Mouse (Mus musculus) forebrain, embryonic 11.5 days (tissue): ENCODE measurements at regions not wholly inside any gene's neighbourhood (a gene's known extent, or its start where the extent isn't known, plus 50 kb on each side); places are given as distances from the start of the nearest gene placed in this dataset.

Source experiments
- ATAC-seq: fragments of 200-750 bp; cut with Nextera tagmentation; replicated peaks from 2 replicates; pipeline ENCODE4 v1.8.0; 2017; ENCODE audit warnings: moderate TSS enrichment; ENCODE audit not compliant: low FRiP score
- DNase-seq: peaks from one replicate; pipeline ENCODE4 v3.0.0-alpha.2; 2017; ENCODE audit warnings: low spot score
- H3K27ac ChIP-seq: fragments of 300-500 bp; sonication (generic); 2 replicates; pipeline ENCODE4 v1.5.1; 2014; ENCODE audit warnings: low read depth, low read length
- H3K27me3 ChIP-seq: fragments of 300-500 bp; sonication (generic); 2 replicates; pipeline ENCODE4 v1.6.1; 2014; ENCODE audit warnings: mild to moderate bottlenecking, low read length, mixed read lengths; ENCODE audit not compliant: control insufficient read depth, insufficient read depth
- H3K36me3 ChIP-seq: fragments of 300-500 bp; sonication (generic); 2 replicates; pipeline ENCODE4 v1.6.1; 2014; ENCODE audit warnings: mild to moderate bottlenecking, low read length, moderate library complexity, mixed read lengths; ENCODE audit not compliant: control insufficient read depth, insufficient read depth
- H3K4me1 ChIP-seq: fragments of 300-500 bp; sonication (generic); replicated peaks from 2 replicates; pipeline ENCODE4 v1.6.1; 2014; ENCODE audit warnings: low read length, mixed read lengths; ENCODE audit not compliant: control insufficient read depth, insufficient read depth
- H3K4me2 ChIP-seq: fragments of 300-500 bp; sonication (generic); 2 replicates; pipeline ENCODE4 v1.6.1; 2014; ENCODE audit warnings: low read depth, mild to moderate bottlenecking, low read length, moderate library complexity, mixed read lengths; ENCODE audit not compliant: severe bottlenecking
- H3K4me3 ChIP-seq: fragments of 300-500 bp; sonication (generic); 2 replicates; pipeline ENCODE4 v1.5.1; 2014; ENCODE audit warnings: low read depth, low read length
- H3K9ac ChIP-seq: fragments of 300-500 bp; sonication (generic); 2 replicates; pipeline ENCODE4 v1.6.1; 2014; ENCODE audit warnings: low read length
- H3K9me3 ChIP-seq: fragments of 300-500 bp; sonication (generic); 2 replicates; pipeline ENCODE4 v1.6.1; 2016; ENCODE audit warnings: low read length, mixed read lengths; ENCODE audit not compliant: control insufficient read depth
- WGBS: fragments of 180-500 bp; shearing (Covaris S2); extraction: QIAGEN DNeasy Blood & Tissue Kit; methylation state at CpG from one replicate; pipeline ENCODE4 v1.1.7; 2014; 5-methylcytosine and 5-hydroxymethylcytosine counted together

- Histone ChIP-seq H3K27me3 (peaks cover 2% of the 10 kb centered on the region), H3K36me3 (no peaks in the 10 kb centered on the region), H3K4me1 (peaks cover 8% of the 10 kb centered on the region; the same call in 1 of the 2 replicates), H3K9me3 (no peaks in the 10 kb centered on the region), H3K4me3 (no peak overlapping the region), H3K9ac (no peak overlapping the region), H3K27ac (no peak overlapping the region), H3K4me2 (no peak overlapping the region)
- ATAC-seq (no peak), DNase-seq (peak; percentile 17)
- WGBS = 87% methylated on average over 4 of the region's 4 CpGs
These were observed 72.0 kb upstream of the Foxn3 start for GRCm38 (mm10) chr12:99635361-99635760.

GRCm38 (mm10) chr12:99634726-99635125 is 71.3 kb upstream of the Foxn3 start:
- Histone ChIP-seq H3K4me1 (peaks cover 2% of the 10 kb centered on the region; the same call in 1 of the 2 replicates), H3K4me3 (no peak overlapping the region), H3K27ac (no peak overlapping the region), H3K4me2 (no peak overlapping the region), H3K9me3 (no peaks in the 10 kb centered on the region), H3K36me3 (no peaks in the 10 kb centered on the region), H3K9ac (no peak overlapping the region), H3K27me3 (peaks cover 2% of the 10 kb centered on the region)
- ATAC-seq (no peak), DNase-seq (peak; percentile 30)
- WGBS = 94% methylated on average over 4 of the region's 4 CpGs

GRCm38 (mm10) chr12:99633678-99634077 is 70.3 kb upstream of the Foxn3 start:
- H3K36me3 ChIP-seq = no peaks in the 10 kb centered on the region
- peaks cover 2% of the 10 kb centered on the region for H3K27me3 ChIP-seq
- H3K4me3 ChIP-seq = no peak overlapping the region
- peak; percentile 7 for DNase-seq
- H3K4me2 ChIP-seq = no peak overlapping the region
- no peak overlapping the region for H3K27ac ChIP-seq
- H3K4me1 ChIP-seq = no peaks in the 10 kb centered on the region
- no peaks in the 10 kb centered on the region for H3K9me3 ChIP-seq
- no peak overlapping the region for H3K9ac ChIP-seq
- WGBS = 89% methylated on average over 10 of the region's 10 CpGs
- no peak for ATAC-seq

DNA sequence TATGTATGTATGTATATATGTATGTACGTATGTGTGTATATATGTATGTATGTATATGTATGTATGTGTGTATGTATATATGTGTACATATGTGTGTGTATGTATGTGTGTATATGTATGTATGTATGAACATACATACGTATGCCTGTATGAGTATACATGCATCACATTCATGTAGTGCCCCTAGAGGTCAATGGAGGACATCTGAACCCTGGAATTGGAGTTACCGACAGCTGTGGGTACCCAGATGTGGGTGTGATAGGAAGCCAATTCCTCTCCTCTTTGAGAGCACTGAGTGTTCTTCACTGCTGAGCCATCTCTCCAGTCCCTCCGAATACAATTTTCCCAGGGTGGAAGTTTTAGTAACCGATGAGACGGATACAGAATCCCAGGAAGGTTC is 69.6 kb upstream of the Foxn3 start:
- ATAC-seq = no peak
- no peak overlapping the region for H3K4me3 ChIP-seq
- no peak for DNase-seq
- no peak overlapping the region for H3K4me2 ChIP-seq
- H3K27ac ChIP-seq = no peak overlapping the region
- no peaks in the 10 kb centered on the region for H3K27me3 ChIP-seq
- 92% methylated on average over 6 of the region's 6 CpGs for WGBS
- no peaks in the 10 kb centered on the region for H3K9me3 ChIP-seq
- no peaks in the 10 kb centered on the region for H3K36me3 ChIP-seq
- no peak overlapping the region for H3K9ac ChIP-seq
- H3K4me1 ChIP-seq = no peaks in the 10 kb centered on the region

- H3K9me3 ChIP-seq = no peaks in the 10 kb centered on the region
- no peak overlapping the region for H3K4me2 ChIP-seq
- no peaks in the 10 kb centered on the region for H3K4me1 ChIP-seq
- peak; percentile 31 for DNase-seq
- 91% methylated on average over 4 of the region's 4 CpGs for WGBS
- no peak overlapping the region for H3K9ac ChIP-seq
- H3K36me3 ChIP-seq = no peaks in the 10 kb centered on the region
- H3K4me3 ChIP-seq = no peak overlapping the region
- H3K27me3 ChIP-seq = no peaks in the 10 kb centered on the region
- no peak overlapping the region for H3K27ac ChIP-seq
- ATAC-seq = no peak
These were observed 66.2 kb upstream of the Foxn3 start for GRCm38 (mm10) chr12:99629606-99630005.

- H3K4me2 ChIP-seq = peak overlapping the region; percentile 65
- no peaks in the 10 kb centered on the region for H3K36me3 ChIP-seq
- no peak for ATAC-seq
- no peaks in the 10 kb centered on the region for H3K27me3 ChIP-seq
- H3K9me3 ChIP-seq = no peaks in the 10 kb centered on the region
- H3K9ac ChIP-seq = peak overlapping the region; percentile 39; the same call in 1 of the 2 replicates
- H3K4me1 ChIP-seq = no peaks in the 10 kb centered on the region
- H3K4me3 ChIP-seq = peak overlapping the region; percentile 50; the same call in 1 of the 2 replicates
- H3K27ac ChIP-seq = no peak overlapping the region
- peak; percentile 48 for DNase-seq
- WGBS = 69% methylated on average over 3 of the region's 3 CpGs
These were observed 65.0 kb upstream of the Foxn3 start for GRCm38 (mm10) chr12:99628421-99628820.

- H3K27ac ChIP-seq = no peak overlapping the region
- H3K4me3 ChIP-seq = peak overlapping the region; percentile 50
- H3K36me3 ChIP-seq = no peaks in the 10 kb centered on the region
- H3K27me3 ChIP-seq = no peaks in the 10 kb centered on the region
- peak overlapping the region; percentile 65 for H3K4me2 ChIP-seq
- H3K4me1 ChIP-seq = no peaks in the 10 kb centered on the region
- peak overlapping the region; percentile 58; the same call in 1 of the 2 replicates for H3K9ac ChIP-seq
- WGBS = under 1% methylated on average over 30 of the region's 30 CpGs
- H3K9me3 ChIP-seq = no peaks in the 10 kb centered on the region
- ATAC-seq (peak; percentile 96), DNase-seq (peak; percentile 95)
These were observed 64.5 kb upstream of the Foxn3 start for GRCm38 (mm10) chr12:99627898-99628231.

DNA sequence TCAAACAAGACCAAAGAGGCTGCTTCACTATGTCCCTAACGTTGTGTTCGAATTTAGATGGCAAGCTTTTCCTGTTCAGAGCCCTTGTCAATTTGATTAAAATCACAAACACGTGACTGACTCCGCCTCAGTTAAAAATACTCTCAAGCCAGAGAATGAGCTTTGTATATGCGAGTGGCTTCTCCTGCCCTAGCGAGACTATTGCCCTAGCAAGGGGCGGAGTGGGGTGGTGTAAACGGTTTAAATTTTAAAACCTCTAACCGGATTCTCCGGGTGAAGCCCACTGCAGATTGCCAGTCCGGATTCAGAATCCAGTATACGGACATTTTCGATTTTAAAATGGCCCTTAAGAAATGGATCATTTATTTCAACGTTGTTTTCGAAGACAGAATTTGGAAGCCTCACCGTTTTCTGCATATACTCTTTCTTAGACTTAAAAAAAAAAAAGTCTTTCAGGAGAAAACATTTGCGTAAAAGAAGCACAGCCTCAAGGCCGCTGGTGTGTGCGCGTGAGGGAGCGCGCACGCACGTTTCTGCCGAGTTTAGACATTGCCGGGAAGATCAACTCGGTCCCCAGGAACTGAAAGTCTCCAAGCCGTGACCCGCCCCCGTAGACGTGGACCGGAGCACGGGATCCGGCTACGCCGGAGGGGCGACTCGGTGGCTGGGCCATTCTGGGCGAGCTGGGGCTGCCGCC is 64.0 kb upstream of the Foxn3 start:
- Histone ChIP-seq H3K4me2 (peak overlapping the region; percentile 65), H3K4me1 (no peaks in the 10 kb centered on the region), H3K9me3 (no peaks in the 10 kb centered on the region), H3K36me3 (no peaks in the 10 kb centered on the region), H3K4me3 (peak overlapping the region; percentile 50), H3K27ac (no peak overlapping the region), H3K9ac (peak overlapping the region; percentile 58; the same call in 1 of the 2 replicates), H3K27me3 (no peaks in the 10 kb centered on the region)
- 1% methylated on average over 40 of the region's 40 CpGs for WGBS
- ATAC-seq = no peak
- peak; percentile 49 for DNase-seq

DNA sequence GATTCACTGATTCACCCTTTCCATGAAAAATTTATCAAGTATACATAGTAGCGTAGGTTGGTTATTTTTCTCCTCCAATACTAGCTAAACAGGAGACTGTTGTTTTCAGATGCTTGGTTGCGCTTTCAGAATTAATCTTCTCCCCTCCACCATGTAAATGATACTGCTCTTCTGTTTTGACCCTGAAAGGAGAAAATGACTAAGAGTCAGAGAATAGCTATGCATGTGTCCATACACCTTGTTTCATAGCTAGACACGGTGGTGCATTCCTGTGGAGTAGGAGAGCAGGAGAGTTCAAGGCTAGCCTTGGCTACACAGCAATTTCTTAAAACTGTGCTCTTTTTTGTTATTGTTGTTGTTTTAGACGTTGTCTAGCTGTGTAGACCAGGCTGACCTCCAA is 62.8 kb upstream of the Foxn3 start:
- DNase-seq = no peak
- no peak overlapping the region for H3K27ac ChIP-seq

More for the DNA sequence above, 62.8 kb upstream of the Foxn3 start:
- WGBS = 90% methylated on average over 4 of the region's 4 CpGs
- ATAC-seq = no peak
- Histone ChIP-seq H3K9ac (no peak overlapping the region), H3K27me3 (no peaks in the 10 kb centered on the region), H3K4me1 (no peaks in the 10 kb centered on the region), H3K36me3 (no peaks in the 10 kb centered on the region), H3K4me3 (no peak overlapping the region), H3K4me2 (no peak overlapping the region), H3K9me3 (no peaks in the 10 kb centered on the region)
